Mouse (Mus musculus): ENCODE data around the gene Cmip. TPM values are rescaled to one million over a fixed set of nuclear protein-coding genes. Genes with fewer than 3 reads are reported as not detected.

Cmip gene
- polyA plus RNA-seq, 1 experiment = 103 TPM

GRCm38 (mm10) chr8:117260234-117260929 lies 3.5 kb downstream of the Cmip start:
- Histone ChIP-seq H3K4me3 (ENCODE audit: control insufficient read depth, insufficient read depth, low read length) (peak overlapping the region; percentile 11; the same call in 1 of the 2 replicates), H3K36me3 (ENCODE audit: control insufficient read depth, insufficient read depth, low read length) (no peaks in the 10 kb centered on the region), H3K27me3 (ENCODE audit: control insufficient read depth, insufficient read depth, low read length) (no peaks in the 10 kb centered on the region), H3K4me1 (replicated peaks; ENCODE audit: control insufficient read depth, insufficient read depth, low read length) (peaks cover 57% of the 10 kb centered on the region), H3K27ac (ENCODE audit: control insufficient read depth, insufficient read depth, low read length) (peak overlapping the region; percentile 58; the same call in 1 of the 2 replicates)
- 61% methylated on average over 14 of the region's 14 CpGs for WGBS
- DNase-seq = no peak
- TF ChIP-seq POLR2A (IDR thresholded peaks at IDR 0.05; ENCODE audit: control insufficient read depth, extremely low read depth, insufficient read depth, low read length, poor library complexity) (no peak), CTCF (IDR thresholded peaks at IDR 0.05; ENCODE audit: borderline replicate concordance, control insufficient read depth, extremely low read depth, insufficient read depth, low read length, poor library complexity) (no peak)

DNA sequence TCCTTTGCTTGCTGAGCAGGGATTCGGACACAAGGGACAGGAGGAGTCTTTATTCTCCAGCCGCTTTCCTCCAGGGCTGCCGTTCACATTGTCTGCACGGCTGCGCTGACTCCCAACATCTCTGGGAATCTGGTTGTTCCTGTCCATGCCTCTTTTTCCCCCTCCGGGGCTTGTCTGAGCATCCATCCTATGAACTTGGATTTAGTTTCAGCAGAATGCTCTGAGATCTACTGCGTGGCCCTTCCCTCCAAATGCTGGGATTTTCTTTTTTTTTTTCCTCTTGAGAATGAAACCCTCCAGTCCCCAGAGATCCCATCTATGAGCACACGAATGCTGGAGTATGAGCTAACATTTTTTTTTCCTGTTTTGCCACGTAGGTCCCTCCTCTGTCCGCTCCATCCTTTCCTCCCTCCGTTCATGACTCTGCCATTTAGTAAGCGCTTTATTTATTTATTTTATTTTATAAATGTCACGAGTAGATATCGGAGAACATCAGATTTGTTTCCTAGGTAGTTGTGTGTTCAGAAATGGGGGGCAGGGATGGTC lies 4.1 kb downstream of the Cmip start:
- 84% methylated on average over 14 of the region's 14 CpGs for WGBS
- TF ChIP-seq CTCF (IDR thresholded peaks at IDR 0.05; ENCODE audit: borderline replicate concordance, control insufficient read depth, extremely low read depth, insufficient read depth, low read length, poor library complexity) = no peak
- TF ChIP-seq POLR2A (IDR thresholded peaks at IDR 0.05; ENCODE audit: control insufficient read depth, extremely low read depth, insufficient read depth, low read length, poor library complexity) = no peak
- no peaks in the 10 kb centered on the region for H3K36me3 ChIP-seq (ENCODE audit: control insufficient read depth, insufficient read depth, low read length)
- 0 out of 2 replicates have a peak overlapping the region, but pooled peaks have one; percentile 11 for H3K27ac ChIP-seq (ENCODE audit: control insufficient read depth, insufficient read depth, low read length)
- DNase-seq = no peak
- H3K4me1 ChIP-seq (replicated peaks; ENCODE audit: control insufficient read depth, insufficient read depth, low read length) = peaks cover 56% of the 10 kb centered on the region
- no peak overlapping the region for H3K4me3 ChIP-seq (ENCODE audit: control insufficient read depth, insufficient read depth, low read length)
- no peaks in the 10 kb centered on the region for H3K27me3 ChIP-seq (ENCODE audit: control insufficient read depth, insufficient read depth, low read length)

DNA sequence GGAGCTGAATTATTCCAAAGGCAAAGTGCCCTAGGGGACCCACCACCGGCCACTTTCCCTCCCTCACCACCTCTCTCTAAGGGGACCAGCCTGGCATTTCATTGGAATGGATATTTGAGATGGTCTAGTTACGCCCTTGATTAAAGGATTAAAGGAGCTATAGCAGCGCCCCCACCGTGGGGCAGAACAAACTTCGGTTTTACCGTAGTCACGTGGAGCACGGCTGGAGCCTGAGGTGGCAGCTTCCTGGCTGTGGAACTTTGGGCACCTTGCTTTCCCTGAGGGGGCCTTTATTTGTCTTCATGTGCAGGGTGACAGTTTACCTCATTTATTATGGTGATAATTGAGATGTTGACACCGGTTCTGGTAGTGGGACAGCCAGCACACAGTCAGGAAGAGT lies 4.8 kb downstream of the Cmip start:
- Histone ChIP-seq H3K27ac (ENCODE audit: control insufficient read depth, insufficient read depth, low read length) (no peak overlapping the region; the same call in 1 of the 2 replicates), H3K27me3 (ENCODE audit: control insufficient read depth, insufficient read depth, low read length) (no peaks in the 10 kb centered on the region), H3K36me3 (ENCODE audit: control insufficient read depth, insufficient read depth, low read length) (no peaks in the 10 kb centered on the region), H3K4me1 (replicated peaks; ENCODE audit: control insufficient read depth, insufficient read depth, low read length) (peaks cover 54% of the 10 kb centered on the region), H3K4me3 (ENCODE audit: control insufficient read depth, insufficient read depth, low read length) (no peak overlapping the region)
- 26% methylated on average over 9 of the region's 9 CpGs for WGBS
- DNase-seq = peak; percentile 44
- TF ChIP-seq CTCF (IDR thresholded peaks at IDR 0.05; ENCODE audit: borderline replicate concordance, control insufficient read depth, extremely low read depth, insufficient read depth, low read length, poor library complexity) = no peak
- no peak for TF ChIP-seq POLR2A (IDR thresholded peaks at IDR 0.05; ENCODE audit: control insufficient read depth, extremely low read depth, insufficient read depth, low read length, poor library complexity)

DNA sequence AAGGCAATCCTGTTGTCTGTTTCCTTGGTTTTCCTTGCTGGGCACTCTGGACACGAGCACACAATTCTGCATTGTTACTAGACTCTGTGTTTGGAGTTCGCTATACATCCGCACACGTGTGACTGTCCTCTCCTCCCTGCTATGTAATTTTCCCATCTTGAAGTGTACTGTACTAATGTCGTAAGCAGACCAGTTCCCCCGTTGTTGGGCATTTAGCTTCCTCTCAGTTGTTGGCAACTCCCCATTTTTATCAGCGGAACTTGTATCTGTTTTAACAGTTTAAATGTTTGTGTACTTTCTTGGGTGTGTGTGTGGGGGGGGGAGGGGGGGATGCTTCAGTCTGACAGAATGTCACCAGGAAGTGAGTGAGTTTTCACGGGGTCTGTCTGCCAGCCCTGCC lies 5.8 kb downstream of the Cmip start:
- Histone ChIP-seq H3K27me3 (ENCODE audit: control insufficient read depth, insufficient read depth, low read length) (no peaks in the 10 kb centered on the region), H3K36me3 (ENCODE audit: control insufficient read depth, insufficient read depth, low read length) (no peaks in the 10 kb centered on the region), H3K4me3 (ENCODE audit: control insufficient read depth, insufficient read depth, low read length) (no peak overlapping the region), H3K4me1 (replicated peaks; ENCODE audit: control insufficient read depth, insufficient read depth, low read length) (peaks cover 62% of the 10 kb centered on the region), H3K27ac (ENCODE audit: control insufficient read depth, insufficient read depth, low read length) (no peak overlapping the region)
- no peak for DNase-seq
- WGBS = 42% methylated on average over 8 of the region's 8 CpGs
- no peak for TF ChIP-seq POLR2A (IDR thresholded peaks at IDR 0.05; ENCODE audit: control insufficient read depth, extremely low read depth, insufficient read depth, low read length, poor library complexity)
- TF ChIP-seq CTCF (IDR thresholded peaks at IDR 0.05; ENCODE audit: borderline replicate concordance, control insufficient read depth, extremely low read depth, insufficient read depth, low read length, poor library complexity) = no peak

DNA sequence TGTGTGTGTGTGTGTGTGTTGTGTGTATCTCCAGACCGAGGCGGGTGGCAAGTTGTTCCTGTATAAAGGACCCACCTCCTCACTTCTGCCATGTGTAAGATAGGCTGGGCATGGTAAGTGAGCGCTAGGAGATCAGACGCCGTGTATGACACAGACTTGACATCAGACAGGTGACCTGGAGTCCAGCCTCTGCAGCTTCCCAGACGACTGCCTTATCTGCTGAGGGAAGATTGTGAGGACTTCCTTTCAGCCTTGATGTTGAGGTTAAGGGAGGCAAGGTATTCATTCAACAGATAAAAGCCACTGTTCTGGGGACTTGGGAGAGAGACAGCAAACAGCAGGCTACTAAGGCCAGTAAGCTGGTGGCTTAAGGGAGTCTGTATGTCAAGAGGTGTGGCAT lies 6.6 kb downstream of the Cmip start:
- Histone ChIP-seq H3K36me3 (ENCODE audit: control insufficient read depth, insufficient read depth, low read length) (no peaks in the 10 kb centered on the region), H3K27me3 (ENCODE audit: control insufficient read depth, insufficient read depth, low read length) (no peaks in the 10 kb centered on the region), H3K4me3 (ENCODE audit: control insufficient read depth, insufficient read depth, low read length) (no peak overlapping the region), H3K4me1 (replicated peaks; ENCODE audit: control insufficient read depth, insufficient read depth, low read length) (peaks cover 67% of the 10 kb centered on the region), H3K27ac (ENCODE audit: control insufficient read depth, insufficient read depth, low read length) (no peak overlapping the region)
- WGBS = 46% methylated on average over 6 of the region's 6 CpGs
- TF ChIP-seq CTCF (IDR thresholded peaks at IDR 0.05; ENCODE audit: borderline replicate concordance, control insufficient read depth, extremely low read depth, insufficient read depth, low read length, poor library complexity) (no peak), POLR2A (IDR thresholded peaks at IDR 0.05; ENCODE audit: control insufficient read depth, extremely low read depth, insufficient read depth, low read length, poor library complexity) (no peak)
- DNase-seq = no peak

DNA sequence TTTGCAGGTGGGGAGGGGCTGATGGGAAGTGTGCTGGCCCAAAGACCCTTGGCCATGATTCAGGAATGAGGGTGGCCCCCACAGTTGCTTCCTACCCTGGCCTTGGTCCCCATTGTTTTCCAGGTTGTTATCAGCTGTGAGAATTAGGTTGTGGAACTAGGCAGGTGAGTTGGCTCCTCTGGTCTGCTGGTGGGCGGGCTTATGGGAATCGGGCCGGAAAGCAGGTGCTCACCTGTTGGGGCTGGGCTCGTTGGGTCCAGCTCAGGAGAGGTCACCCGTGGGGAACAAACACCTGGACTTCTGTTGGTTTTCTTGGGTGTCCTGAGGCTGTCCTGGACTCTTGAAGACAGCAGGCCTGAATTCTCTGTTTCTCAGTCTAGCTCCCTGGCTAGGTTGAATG lies 8.2 kb downstream of the Cmip start:
- no peaks in the 10 kb centered on the region for H3K36me3 ChIP-seq (ENCODE audit: control insufficient read depth, insufficient read depth, low read length)
- no peak for TF ChIP-seq CTCF (IDR thresholded peaks at IDR 0.05; ENCODE audit: borderline replicate concordance, control insufficient read depth, extremely low read depth, insufficient read depth, low read length, poor library complexity)
- TF ChIP-seq POLR2A (IDR thresholded peaks at IDR 0.05; ENCODE audit: control insufficient read depth, extremely low read depth, insufficient read depth, low read length, poor library complexity) = no peak
- no peak for DNase-seq
- H3K27ac ChIP-seq (ENCODE audit: control insufficient read depth, insufficient read depth, low read length) = no peak overlapping the region
- no peaks in the 10 kb centered on the region for H3K27me3 ChIP-seq (ENCODE audit: control insufficient read depth, insufficient read depth, low read length)
- no peak overlapping the region for H3K4me3 ChIP-seq (ENCODE audit: control insufficient read depth, insufficient read depth, low read length)
- WGBS = 96% methylated on average over 5 of the region's 5 CpGs
- peaks cover 50% of the 10 kb centered on the region for H3K4me1 ChIP-seq (replicated peaks; ENCODE audit: control insufficient read depth, insufficient read depth, low read length)
